Mouse (Mus musculus) inflammation-experienced regulatory T-cells, adult 6 months (primary cell): ENCODE data around the gene Mis12. TPM values are rescaled to one million over a fixed set of nuclear protein-coding genes. Genes with fewer than 3 reads are reported as not detected.

Source experiments
- ATAC-seq: one replicate; pipeline ENCODE4 v1.8.0; 2017
- polyA plus RNA-seq, 3 experiments: library from polyadenylated mRNA; unstranded; fragments of 100-300 nt; shearing (Covaris generic); gene quantifications; one replicate each; pipeline ENCODE4 v1.2.1; 2017

Gene Mis12
- 10 to 100 TPM; 16.3 to 21.6 (median 20.3) TPM for polyA plus RNA-seq

GRCm38 (mm10) chr11:71019201-71020068 lies at the start of gene Mis12, which contains the start of gene Derl2:
Mis12 (plus strand) TSS chr11:71019611.
Derl2 (minus strand) TSS chr11:71019841.
- peak; percentile 97 for ATAC-seq

- ATAC-seq = peak; percentile 96
Observed at GRCm38 (mm10) chr11:70969821-70970559, 49.4 kb upstream of the Mis12 start, which contains the start of the genes Nup88 and Rpain. Nup88 (minus strand) TSS chr11:70969973. Rpain (plus strand) TSS chr11:70970213.

- ATAC-seq = peak; percentile 17
Observed at GRCm38 (mm10) chr11:70970560-70971540, 48.6 kb upstream of the Mis12 start.

GRCm38 (mm10) chr11:70972586-70972985 lies 46.8 kb upstream of the Mis12 start:
- no peak for ATAC-seq

- no peak for ATAC-seq
Observed at GRCm38 (mm10) chr11:70973947-70974346, 45.5 kb upstream of the Mis12 start.

GRCm38 (mm10) chr11:70975193-70975592 lies 44.2 kb upstream of the Mis12 start:
- no peak for ATAC-seq

GRCm38 (mm10) chr11:70977293-70977692 lies 42.1 kb upstream of the Mis12 start:
- ATAC-seq = no peak

GRCm38 (mm10) chr11:70980232-70980631 lies 39.2 kb upstream of the Mis12 start:
- no peak for ATAC-seq

- no peak for ATAC-seq
Observed at GRCm38 (mm10) chr11:70980751-70981510, 38.5 kb upstream of the Mis12 start.

GRCm38 (mm10) chr11:70982030-70982429 lies 37.4 kb upstream of the Mis12 start:
- ATAC-seq = no peak

GRCm38 (mm10) chr11:70982557-70983228 lies 36.7 kb upstream of the Mis12 start, which contains the start of gene C1qbp:
C1qbp (minus strand) TSS chr11:70983026.
- peak; percentile 92 for ATAC-seq

GRCm38 (mm10) chr11:71001167-71001566 lies 18.2 kb upstream of the Mis12 start:
- ATAC-seq = no peak

GRCm38 (mm10) chr11:71003611-71004315 lies 15.6 kb upstream of the Mis12 start:
- ATAC-seq = peak; percentile 39

GRCm38 (mm10) chr11:71004316-71004773 lies 15.1 kb upstream of the Mis12 start, which contains the start of gene Dhx33:
Dhx33 (minus strand) TSS chr11:71004437.
- peak; percentile 94 for ATAC-seq

- no peak for ATAC-seq
Observed at GRCm38 (mm10) chr11:71005046-71005445, 14.4 kb upstream of the Mis12 start.

GRCm38 (mm10) chr11:71007026-71007425 lies 12.4 kb upstream of the Mis12 start:
- ATAC-seq = no peak

GRCm38 (mm10) chr11:71007831-71008230 lies 11.6 kb upstream of the Mis12 start:
- no peak for ATAC-seq

GRCm38 (mm10) chr11:71008321-71008720 lies 11.1 kb upstream of the Mis12 start:
- no peak for ATAC-seq

- no peak for ATAC-seq
Observed at GRCm38 (mm10) chr11:71012743-71013142, 6.7 kb upstream of the Mis12 start.

GRCm38 (mm10) chr11:71017051-71017450 lies 2.4 kb upstream of the Mis12 start:
- ATAC-seq = no peak
